Mouse (Mus musculus): ENCODE results near the gene Ufsp2.
A peak's percentile ranks its signal among the peaks of the same experiment; 100 is the strongest.

DNA sequence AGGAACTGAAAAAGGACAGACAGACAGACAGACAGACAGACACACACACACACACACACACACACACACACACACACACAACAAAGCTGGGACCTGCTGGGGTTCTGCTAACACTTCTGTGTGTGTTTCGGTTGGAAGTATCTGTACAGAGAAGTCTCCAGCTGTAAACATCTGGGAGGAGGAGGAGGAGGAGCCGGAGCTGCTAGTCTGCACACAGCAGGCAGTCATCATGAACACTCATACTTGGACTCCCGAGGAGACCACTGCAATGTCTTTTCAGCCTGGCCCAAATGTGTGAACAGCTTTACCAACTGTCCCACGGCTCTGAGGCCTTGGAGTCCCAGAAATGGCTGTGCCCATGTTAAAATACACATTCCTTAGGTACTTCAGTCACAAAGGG lies 49.1 kb downstream of the Ufsp2 start:
- TF ChIP-seq CTCF (IDR thresholded peaks at IDR 0.05), result no peak
- TF ChIP-seq EP300 (IDR thresholded peaks at IDR 0.05), result peak; percentile 48; the same call in 1 of the 2 replicates

Data from lung, postnatal 0 days (tissue).